ENCODE assay signal across 20 mouse cellular contexts in genomic region chr2:5640586-5640985, GRCm38 (mm10).
"Had no signal": no experiment of that assay in that cellular context is flagged by ENCODE, and none has a peak within 500 bp of the region (broad histone marks: within the 10 kb centered on the region; RNA-seq: fewer than 3 reads in every experiment).

No protein-coding gene starts in this region.

- H3K4me2 ChIP-seq: limb, embryonic 12.5 days; limb, embryonic 15.5 days; liver, embryonic 11.5 days; lung, embryonic 14.5 days; midbrain, embryonic 13.5 days; neural tube, embryonic 12.5 days; stomach, embryonic 15.5 days had no signal

- H3K9ac ChIP-seq: limb, embryonic 12.5 days; limb, embryonic 15.5 days; liver, embryonic 14.5 days; liver, postnatal 0 days; lung, embryonic 14.5 days; midbrain, embryonic 13.5 days; neural tube, embryonic 12.5 days; stomach, embryonic 15.5 days had no signal

- H3K27ac ChIP-seq: kidney, postnatal 0 days; limb, embryonic 12.5 days; limb, embryonic 15.5 days; liver, embryonic 14.5 days; macrophage; midbrain, embryonic 10.5 days; midbrain, embryonic 13.5 days; neural tube, embryonic 12.5 days; stomach, embryonic 15.5 days had no signal

- H3K9me3 ChIP-seq: limb, embryonic 12.5 days; limb, embryonic 15.5 days; midbrain, embryonic 10.5 days; midbrain, embryonic 13.5 days; neural tube, embryonic 12.5 days; stomach, embryonic 15.5 days had no signal

- H3K27me3 ChIP-seq: limb, embryonic 12.5 days; limb, embryonic 15.5 days; midbrain, embryonic 13.5 days; neural tube, embryonic 12.5 days; stomach, embryonic 15.5 days had no signal

- ATAC-seq: liver, postnatal 0 days; lung, postnatal 0 days; midbrain, embryonic 13.5 days had no signal

- H3K36me3 ChIP-seq: limb, embryonic 12.5 days; limb, embryonic 15.5 days; midbrain, embryonic 10.5 days; midbrain, embryonic 13.5 days; neural tube, embryonic 12.5 days; stomach, embryonic 15.5 days had no signal

- H3K4me1 ChIP-seq: midbrain, embryonic 10.5 days; midbrain, embryonic 13.5 days; stomach, embryonic 15.5 days had no signal

- DNase-seq: kidney, adult 2 months; kidney, postnatal 25 days; left cerebral cortex, postnatal 4 days; liver, postnatal 0 days; lung, embryonic 14.5 days; retina, postnatal 1 day; right cerebral cortex, postnatal 25 days; spleen, adult 18-20 months; thymus, postnatal 25 days had no signal

- H3K4me3 ChIP-seq: limb, embryonic 12.5 days; limb, embryonic 15.5 days; midbrain, embryonic 10.5 days; midbrain, embryonic 13.5 days; neural tube, embryonic 12.5 days; stomach, embryonic 15.5 days had no signal
